Mouse (Mus musculus) heart, postnatal 14 days (tissue): Measurements from ENCODE around the gene Tmem52b. TPM values are rescaled to one million over a fixed set of nuclear protein-coding genes. Genes with fewer than 3 reads are reported as not detected.

ENCODE experiments used
- DNase-seq, 2 experiments: peaks; one replicate each; pipeline ENCODE4 v3.0.0; 2021 to 2022
- intact Hi-C: fragments of 180-260 bp; cut with DNase I; formaldehyde crosslinking; loops from one replicate; pipeline ENCODE4 v1.15.1; 2025
- total RNA-seq, 2 experiments: library from RNA; stranded (reverse); gene quantifications; 2 replicates each; pipeline ENCODE4 v1.2.3; 2021

Tmem52b gene
- total RNA-seq, 2 experiments from 2014 or later, result not detected

GRCm38 (mm10) chr6:129529605-129530004, 17.2 kb downstream of the Tmem52b start:
- intact Hi-C loops, result loop anchor here (10.0 kb wide), 1 partner anchor 685 kb away; no protein-coding TSS in a partner anchor

GRCm38 (mm10) chr6:129530261-129530660, 17.9 kb downstream of the Tmem52b start:
- DNase-seq, result no peak
- intact Hi-C loops, result loop anchor here (10.0 kb wide), 1 partner anchor 685 kb away; no protein-coding TSS in a partner anchor

More at GRCm38 (mm10) chr6:129529605-129530004, 17.2 kb downstream of the Tmem52b start:
- no peak for DNase-seq

GRCm38 (mm10) chr6:129532556-129532941, 20.2 kb downstream of the Tmem52b start:
- DNase-seq, result peak; percentile 77 to 80
- intact Hi-C loops, result loop anchor here (10.0 kb wide), 1 partner anchor 688 kb away; no protein-coding TSS in a partner anchor

GRCm38 (mm10) chr6:129532942-129533860, 20.8 kb downstream of the Tmem52b start, which contains the start of gene Gabarapl1:
Gene Gabarapl1 (plus strand): TSS chr6:129533160.
- intact Hi-C loops, result loop anchor here (10.0 kb wide), 1 partner anchor 688 kb away; no protein-coding TSS in a partner anchor

GRCm38 (mm10) chr6:129534057-129534456, 21.7 kb downstream of the Tmem52b start:
- no peak for DNase-seq

More at GRCm38 (mm10) chr6:129532942-129533860, 20.8 kb downstream of the Tmem52b start, which contains the start of gene Gabarapl1:
- DNase-seq, result peak; percentile 84 to 87

GRCm38 (mm10) chr6:129534627-129535190, 22.4 kb downstream of the Tmem52b start:
- intact Hi-C loops, result loop anchor here (10.0 kb wide), 1 partner anchor 690 kb away; no protein-coding TSS in a partner anchor
- no peak for DNase-seq

More at GRCm38 (mm10) chr6:129534057-129534456, 21.7 kb downstream of the Tmem52b start:
- intact Hi-C loops, result loop anchor here (10.0 kb wide), 1 partner anchor 689 kb away; no protein-coding TSS in a partner anchor

GRCm38 (mm10) chr6:129535723-129536122, 23.4 kb downstream of the Tmem52b start:
- DNase-seq, result no peak
- intact Hi-C loops, result loop anchor here (10.0 kb wide), 1 partner anchor 691 kb away; no protein-coding TSS in a partner anchor

- intact Hi-C loops, result loop anchor here (10.0 kb wide), 1 partner anchor 694 kb away; no protein-coding TSS in a partner anchor
- DNase-seq, result no peak
These were observed 26.2 kb downstream of the Tmem52b start for GRCm38 (mm10) chr6:129538555-129538954.

- no peak for DNase-seq
- intact Hi-C loops, result no loop called here
These were observed 29.6 kb downstream of the Tmem52b start for GRCm38 (mm10) chr6:129541931-129542330.

- DNase-seq, result no peak
- intact Hi-C loops, result no loop called here
These were observed 30.2 kb downstream of the Tmem52b start for GRCm38 (mm10) chr6:129542540-129542939.

- peak; percentile 65 to 79 for DNase-seq
- intact Hi-C loops, result loop anchor here (2.0 kb wide), 1 partner anchor 15 kb away; no protein-coding TSS in a partner anchor
These were observed 31.6 kb downstream of the Tmem52b start for GRCm38 (mm10) chr6:129543709-129544606.

GRCm38 (mm10) chr6:129547277-129547676, 34.9 kb downstream of the Tmem52b start:
- intact Hi-C loops, result no loop called here
- DNase-seq, result no peak

- DNase-seq, result no peak
- intact Hi-C loops, result no loop called here
These were observed 35.7 kb downstream of the Tmem52b start for GRCm38 (mm10) chr6:129548009-129548408.

GRCm38 (mm10) chr6:129557298-129558023, 45.1 kb downstream of the Tmem52b start:
- no peak for DNase-seq
- intact Hi-C loops, result loop anchor here (2.0 to 5.0 kb wide), 3 partner anchors 13 to 165 kb away; no protein-coding TSS in a partner anchor

- intact Hi-C loops, result loop anchor here (2.0 to 5.0 kb wide), 3 partner anchors 14 to 166 kb away; no protein-coding TSS in a partner anchor
- DNase-seq, result peak; percentile 70 to 81
These were observed 46.7 kb downstream of the Tmem52b start for GRCm38 (mm10) chr6:129558946-129559640.

- intact Hi-C loops, result loop anchor here (2.0 to 5.0 kb wide), 3 partner anchors 15 to 167 kb away; no protein-coding TSS in a partner anchor
- no peak for DNase-seq
These were observed 47.3 kb downstream of the Tmem52b start for GRCm38 (mm10) chr6:129559641-129560027.

GRCm38 (mm10) chr6:129565257-129565656, 52.9 kb downstream of the Tmem52b start:
- no peak for DNase-seq
- intact Hi-C loops, result no loop called here
